Comparison of ENCODE assay signal across 13 mouse cellular contexts in the genomic region with DNA sequence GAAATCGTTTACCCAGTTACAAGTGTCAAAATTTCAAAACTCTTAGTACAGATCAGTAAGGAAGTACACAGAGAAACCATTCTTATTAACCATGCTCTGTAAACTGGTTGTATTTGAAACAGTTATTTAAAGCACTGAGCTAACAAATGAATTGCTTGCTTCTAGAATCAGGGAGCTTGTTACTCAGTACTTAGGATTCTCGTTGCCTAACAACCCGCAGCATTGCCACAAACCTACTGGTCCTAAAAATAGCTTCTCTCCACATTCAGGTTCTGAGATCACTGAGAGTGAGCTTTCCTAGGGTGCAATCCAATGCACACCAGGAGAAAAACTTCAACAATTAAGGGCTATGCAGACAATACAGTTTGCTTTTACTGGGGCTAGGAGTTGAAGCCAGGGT. TPM values are rescaled to one million over a fixed set of nuclear protein-coding genes. Genes with fewer than 3 reads are reported as not detected.
DNase-seq lines count a peak whose midpoint lies in the region; ATAC-seq and TF ChIP-seq lines count a peak whose summit lies in the region.
"Had no signal": no experiment of that assay in that cellular context is flagged by ENCODE, and none has a peak within 500 bp of the region (broad histone marks: within the 10 kb centered on the region; RNA-seq: fewer than 3 reads in every experiment).

No protein-coding gene starts in this region.

- no peak overlapping the region for H3K4me2 ChIP-seq in hindbrain, embryonic 16.5 days (ENCODE audit: low read length)
- H3K4me2 ChIP-seq: midbrain, embryonic 12.5 days; neural tube, embryonic 13.5 days had no signal

- TF ChIP-seq POLR2A in embryonic fibroblast, embryonic 13.5 days (IDR thresholded peaks at IDR 0.05; ENCODE audit: low read depth, low read length) = no peak

- WGBS in hindbrain, embryonic 16.5 days = 88% methylated on average over 3 of the region's 3 CpGs

- TF ChIP-seq CTCF in left cerebral cortex, adult 2 months (IDR thresholded peaks at IDR 0.05) = no peak
- TF ChIP-seq CTCF in embryonic fibroblast, embryonic 13.5 days (IDR thresholded peaks at IDR 0.05; ENCODE audit: borderline replicate concordance, insufficient read depth, low read length) = no peak

- no peaks in the 10 kb centered on the region for H3K9me3 ChIP-seq in hindbrain, embryonic 16.5 days (ENCODE audit: control insufficient read depth, low read length)
- H3K9me3 ChIP-seq: midbrain, embryonic 12.5 days; neural tube, embryonic 13.5 days had no signal

- peak; percentile 17 for DNase-seq in gastrocnemius, adult 18-20 months (ENCODE audit: low spot score)
- DNase-seq in gastrocnemius, postnatal 10 days = no peak
- DNase-seq in left cerebral cortex, adult 2 months (ENCODE audit: extremely low spot score in 1 of 2, low spot score in 2 of 2) = peak in 1 of 2 experiments; percentile 26
- DNase-seq in left cerebral cortex, postnatal 4 days = no peak
- peak; percentile 36 to 43 for DNase-seq in left cerebral cortex, postnatal 14 days (ENCODE audit: low spot score in 2 of 2)
- DNase-seq in spleen, postnatal 14 days (ENCODE audit: low spot score in 2 of 2) = no peak
- DNase-seq: cerebellum, postnatal 25 days; liver, postnatal 0 days; thymus, postnatal 4 days had no signal

- H3K9ac ChIP-seq in hindbrain, embryonic 16.5 days (ENCODE audit: low read depth, low read length) = no peak overlapping the region
- H3K9ac ChIP-seq: liver, postnatal 0 days; midbrain, embryonic 12.5 days; neural tube, embryonic 13.5 days had no signal

- H3K36me3 ChIP-seq in hindbrain, embryonic 16.5 days (ENCODE audit: control insufficient read depth, insufficient read depth, low read length) = peaks cover 19% of the 10 kb centered on the region

- no peaks in the 10 kb centered on the region for H3K27me3 ChIP-seq in hindbrain, embryonic 16.5 days (replicated peaks; ENCODE audit: control insufficient read depth, insufficient read depth, low read length)
- H3K27me3 ChIP-seq: midbrain, embryonic 12.5 days; neural tube, embryonic 13.5 days had no signal

- ATAC-seq in hindbrain, embryonic 16.5 days = no peak
- ATAC-seq: liver, postnatal 0 days had no signal

- intact Hi-C loops in left cerebral cortex, adult 2 months (cut with DNase I) = loop anchor here (10.0 kb wide), 1 partner anchor 1419 kb away; a partner anchor contains a TSS
- intact Hi-C loops in left cerebral cortex, postnatal 4 days (cut with DNase I) = no loop called here
- intact Hi-C loops in left cerebral cortex, postnatal 14 days (cut with DNase I) = no loop called here

- peak overlapping the region; percentile 57 for H3K27ac ChIP-seq in left cerebral cortex, adult 2 months
- H3K27ac ChIP-seq in embryonic fibroblast, embryonic 13.5 days (ENCODE audit: insufficient read depth, low read length) = peak overlapping the region; percentile 75
- no peak overlapping the region for H3K27ac ChIP-seq in hindbrain, embryonic 16.5 days (ENCODE audit: low read depth, low read length)
- H3K27ac ChIP-seq: midbrain, embryonic 12.5 days; neural tube, embryonic 13.5 days had no signal

- 0 out of 2 replicates have a peak, but pooled peaks cover 7% of the 10 kb centered on the region for H3K4me1 ChIP-seq in embryonic fibroblast, embryonic 13.5 days (ENCODE audit: control insufficient read depth, insufficient read depth, low read length)
- H3K4me1 ChIP-seq in hindbrain, embryonic 16.5 days (ENCODE audit: control insufficient read depth, insufficient read depth, low read depth, low read length) = no peaks in the 10 kb centered on the region
- H3K4me1 ChIP-seq: midbrain, embryonic 12.5 days; neural tube, embryonic 13.5 days had no signal

- no peak overlapping the region for H3K4me3 ChIP-seq in left cerebral cortex, adult 2 months
- no peak overlapping the region for H3K4me3 ChIP-seq in embryonic fibroblast, embryonic 13.5 days (ENCODE audit: insufficient read depth, low read length)
- no peak overlapping the region for H3K4me3 ChIP-seq in hindbrain, embryonic 16.5 days (ENCODE audit: low read length)
- H3K4me3 ChIP-seq: midbrain, embryonic 12.5 days; neural tube, embryonic 13.5 days had no signal

RNA-seq across cellular contexts. Expression of a gene that starts 33.3 kb away (rescaled TPM):
- total RNA-seq in gastrocnemius, adult 18-20 months (2021) = 10 to 100 TPM; 42.5 to 47.2 TPM
- 10 to 100 TPM; 26.1 to 32.2 TPM for total RNA-seq in gastrocnemius, postnatal 10 days (2021)
- 10 to 100 TPM; 41.9 to 46.7 TPM for total RNA-seq in left cerebral cortex, adult 2 months (2021)
- total RNA-seq in left cerebral cortex, postnatal 4 days (2021) = 10 to 100 TPM; 35.9 to 37.7 TPM
- polyA plus RNA-seq in embryonic fibroblast, embryonic 13.5 days (2011; ENCODE audit: insufficient read length, low read depth, missing spikeins) = 29.3 and 34.1 TPM in 2 replicates
- 10 to 100 TPM; 32.8 to 36.3 TPM for total RNA-seq in left cerebral cortex, postnatal 14 days (2021)
- 45.8 and 50.6 TPM in 2 replicates for polyA plus RNA-seq in hindbrain, embryonic 16.5 days (2015; fragmentation: Nextera tagmentation; extraction: Ambion mirVana)

RNA-seq across cellular contexts. Expression of a gene that starts 57.6 kb away (rescaled TPM):
- total RNA-seq in gastrocnemius, adult 18-20 months (2021) = 10 to 100 TPM in 1 of 2 experiments, 1 to 10 TPM in 1; 7.7 to 10.6 TPM
- 10 to 100 TPM; 41.9 to 43.2 TPM for total RNA-seq in gastrocnemius, postnatal 10 days (2021)
- 10 to 100 TPM; 32.9 to 34.4 TPM for total RNA-seq in left cerebral cortex, adult 2 months (2021)
- total RNA-seq in left cerebral cortex, postnatal 4 days (2021) = 10 to 100 TPM; 50.3 to 56.9 TPM
- 223 and 225 TPM in 2 replicates for polyA plus RNA-seq in embryonic fibroblast, embryonic 13.5 days (2011; ENCODE audit: insufficient read length, low read depth, missing spikeins)
- 10 to 100 TPM; 30.2 to 37.0 TPM for total RNA-seq in left cerebral cortex, postnatal 14 days (2021)
- polyA plus RNA-seq in hindbrain, embryonic 16.5 days (2015; fragmentation: Nextera tagmentation; extraction: Ambion mirVana) = 64.1 and 70.1 TPM in 2 replicates

Comparison
In these comparisons a context has a peak if more than half of its experiments do, and no peak if none do; other contexts are left out.
1. DNase-seq: peak in gastrocnemius, adult 18-20 months (single experiment) and left cerebral cortex, postnatal 14 days (2 of 2); none in gastrocnemius, postnatal 10 days (single experiment), left cerebral cortex, postnatal 4 days (single experiment) and spleen, postnatal 14 days (0 of 2).